Mouse (Mus musculus) lung, postnatal 10 days (tissue): ENCODE data around the gene Cntnap1.
"Not testable (repeated sequence)": the region's sequence is repeated elsewhere in the genome, so short reads cannot be mapped to it uniquely, and the experiment has no call there.

Source experiments
- DNase-seq: peaks from one replicate; pipeline ENCODE4 v3.0.0; 2021

Gene Cntnap1

GRCm38 (mm10) chr11:101170354-101170810 lies at the start of gene Cntnap1:
Gene Cntnap1 (plus strand): TSS chr11:101170523.
- DNase-seq, result peak; percentile 81

DNA sequence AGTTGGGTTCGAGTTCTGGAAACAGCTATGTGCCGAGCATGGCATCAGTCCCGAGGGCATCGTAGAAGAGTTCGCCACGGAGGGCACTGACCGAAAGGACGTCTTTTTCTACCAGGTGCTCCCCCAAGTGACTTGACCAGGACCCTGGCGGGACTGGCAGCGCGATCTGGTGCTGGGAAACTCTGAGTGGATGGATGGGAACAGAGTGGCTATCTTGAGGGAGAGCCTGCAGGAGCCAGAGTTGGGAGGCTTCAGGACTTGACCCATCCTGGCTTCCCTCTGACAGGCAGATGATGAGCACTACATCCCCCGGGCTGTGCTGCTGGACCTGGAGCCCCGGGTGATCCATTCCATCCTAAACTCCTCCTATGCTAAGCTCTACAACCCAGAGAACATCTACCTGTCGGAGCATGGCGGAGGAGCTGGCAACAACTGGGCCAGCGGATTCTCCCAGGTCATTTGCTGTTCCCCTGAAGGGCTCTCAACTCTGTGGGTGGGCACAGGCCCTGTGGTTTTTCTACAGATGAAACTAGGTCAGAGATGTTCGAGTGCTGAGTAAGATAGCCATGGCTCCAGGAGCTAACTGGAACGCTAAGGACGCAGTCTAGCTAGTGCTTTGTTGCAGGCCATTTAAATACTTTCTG lies 49.7 kb upstream of the Cntnap1 start:
- DNase-seq, result no peak

DNA sequence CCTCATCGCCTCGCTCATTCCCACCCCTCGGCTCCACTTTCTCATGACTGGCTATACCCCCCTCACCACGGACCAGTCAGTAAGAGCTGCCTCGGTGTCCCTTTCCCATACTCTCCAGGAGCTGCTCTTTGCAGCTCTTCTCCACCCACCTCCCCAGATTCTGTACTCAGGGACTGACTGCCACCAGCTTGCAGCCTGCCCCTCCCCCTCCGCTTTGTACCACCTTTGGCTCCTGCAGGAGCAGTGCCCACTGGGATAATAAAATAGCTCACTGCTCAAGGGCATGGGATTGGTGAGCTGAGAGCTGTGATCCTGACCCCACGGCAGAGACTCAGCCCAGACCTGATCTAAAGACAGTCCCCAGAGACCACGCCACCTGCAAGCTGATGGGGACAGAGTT lies 45.8 kb upstream of the Cntnap1 start:
- not testable (repeated sequence) for DNase-seq

DNA sequence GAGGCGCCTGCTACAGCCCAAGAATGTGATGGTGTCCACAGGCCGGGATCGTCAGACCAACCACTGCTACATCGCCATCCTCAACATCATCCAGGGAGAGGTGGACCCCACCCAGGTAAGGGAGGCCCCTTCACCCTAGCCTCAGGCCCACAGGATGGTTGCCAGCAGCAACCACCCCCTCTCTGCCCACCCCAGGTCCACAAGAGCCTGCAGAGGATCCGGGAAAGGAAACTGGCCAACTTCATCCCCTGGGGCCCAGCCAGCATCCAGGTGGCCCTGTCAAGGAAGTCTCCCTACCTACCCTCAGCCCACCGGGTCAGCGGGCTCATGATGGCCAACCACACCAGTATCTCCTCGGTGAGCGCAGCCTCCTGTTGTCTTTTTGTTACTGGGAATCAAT lies 45.3 kb upstream of the Cntnap1 start:
- not testable (repeated sequence) for DNase-seq

- no peak for DNase-seq
Measured at GRCm38 (mm10) chr11:101127075-101127474, 43.2 kb upstream of the Cntnap1 start.

DNA sequence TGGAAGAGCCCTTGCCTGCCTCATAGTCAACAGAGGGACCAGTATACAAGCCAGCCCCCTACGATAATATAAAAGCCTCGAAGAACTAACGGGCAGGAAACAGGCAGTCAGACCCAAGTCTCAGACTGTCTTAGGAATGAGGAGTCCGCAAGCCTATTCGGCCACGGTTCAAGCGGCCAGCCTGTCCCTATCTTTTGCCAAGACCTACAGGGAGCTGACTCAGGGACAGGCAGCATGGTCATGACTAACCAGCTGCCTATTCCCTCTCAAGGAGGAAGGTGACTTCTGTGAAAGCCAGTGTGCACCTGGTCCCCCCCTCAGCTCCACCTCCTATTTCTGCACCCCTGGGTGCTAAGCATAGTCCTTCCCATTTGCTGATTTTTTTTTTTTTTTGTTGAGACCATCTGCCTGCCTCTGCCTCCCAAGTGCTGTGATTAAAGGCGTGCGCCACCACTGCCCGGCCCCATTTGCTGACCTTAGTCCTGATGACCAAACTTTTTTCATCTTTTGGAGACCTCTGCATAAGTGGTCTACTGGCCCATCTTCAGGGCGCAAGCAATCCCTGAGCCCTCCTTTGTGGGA lies 41.2 kb upstream of the Cntnap1 start:
- no peak for DNase-seq

- DNase-seq, result peak; percentile 48
Measured at GRCm38 (mm10) chr11:101130056-101130756, 40.1 kb upstream of the Cntnap1 start.

DNA sequence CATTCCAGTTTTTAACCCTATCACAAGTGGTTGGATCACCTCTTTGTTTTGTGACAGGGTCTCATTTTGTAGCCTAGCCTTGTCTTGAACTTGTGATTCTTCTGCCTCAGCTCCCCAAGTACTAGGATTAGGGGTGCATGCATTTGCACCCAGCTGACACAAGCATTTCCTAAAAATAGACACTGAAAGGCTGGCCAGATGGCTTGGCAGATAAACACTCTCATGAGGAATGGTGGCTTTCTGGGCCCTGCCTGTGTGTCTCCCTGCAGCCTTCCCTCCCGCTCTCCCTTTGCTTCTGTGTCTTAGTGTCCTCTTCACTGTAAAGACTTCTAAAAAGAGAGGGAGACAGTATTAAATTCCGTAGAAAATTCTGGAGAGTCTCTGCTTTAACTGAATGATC lies 39.1 kb upstream of the Cntnap1 start:
- no peak for DNase-seq

DNA sequence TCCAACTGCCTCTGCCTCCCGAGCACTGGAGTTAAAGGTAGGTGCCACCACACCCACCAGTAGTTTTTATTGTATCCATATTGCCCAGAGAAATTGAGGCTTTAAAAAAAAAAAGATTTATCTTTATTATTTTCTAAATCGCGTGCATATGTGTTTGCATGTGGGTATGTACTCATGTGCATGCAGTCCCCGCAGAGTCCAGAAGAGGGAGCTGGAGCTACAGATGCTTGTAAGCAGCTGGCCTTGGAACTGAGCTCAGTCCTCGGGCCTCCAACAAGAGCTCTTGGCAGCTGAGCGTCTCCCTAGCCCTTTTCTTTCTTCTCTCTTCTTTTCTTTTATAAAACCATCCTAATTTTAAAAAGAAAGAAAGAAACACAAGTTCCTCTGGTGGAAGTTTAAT lies 38.6 kb upstream of the Cntnap1 start:
- peak; percentile 51 for DNase-seq

DNA sequence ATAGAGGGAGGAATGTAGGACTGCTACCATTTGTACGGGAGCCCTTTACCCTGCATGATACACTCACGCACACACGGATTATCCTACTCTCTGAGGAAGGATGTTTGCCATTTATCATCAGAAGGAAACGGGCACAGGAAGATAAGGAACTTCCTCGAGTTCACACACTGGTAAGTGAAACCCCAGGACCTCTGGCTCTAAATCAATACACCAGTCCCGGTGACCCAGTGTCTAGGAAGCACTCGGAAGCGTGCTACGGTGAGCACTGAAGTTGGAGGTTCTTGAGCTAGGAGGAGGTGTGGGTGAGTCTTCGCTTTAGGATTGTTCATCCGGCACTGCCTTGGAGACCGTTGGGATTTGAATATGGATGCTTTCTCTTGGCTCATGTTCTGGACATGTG lies 37.3 kb upstream of the Cntnap1 start:
- no peak for DNase-seq

DNA sequence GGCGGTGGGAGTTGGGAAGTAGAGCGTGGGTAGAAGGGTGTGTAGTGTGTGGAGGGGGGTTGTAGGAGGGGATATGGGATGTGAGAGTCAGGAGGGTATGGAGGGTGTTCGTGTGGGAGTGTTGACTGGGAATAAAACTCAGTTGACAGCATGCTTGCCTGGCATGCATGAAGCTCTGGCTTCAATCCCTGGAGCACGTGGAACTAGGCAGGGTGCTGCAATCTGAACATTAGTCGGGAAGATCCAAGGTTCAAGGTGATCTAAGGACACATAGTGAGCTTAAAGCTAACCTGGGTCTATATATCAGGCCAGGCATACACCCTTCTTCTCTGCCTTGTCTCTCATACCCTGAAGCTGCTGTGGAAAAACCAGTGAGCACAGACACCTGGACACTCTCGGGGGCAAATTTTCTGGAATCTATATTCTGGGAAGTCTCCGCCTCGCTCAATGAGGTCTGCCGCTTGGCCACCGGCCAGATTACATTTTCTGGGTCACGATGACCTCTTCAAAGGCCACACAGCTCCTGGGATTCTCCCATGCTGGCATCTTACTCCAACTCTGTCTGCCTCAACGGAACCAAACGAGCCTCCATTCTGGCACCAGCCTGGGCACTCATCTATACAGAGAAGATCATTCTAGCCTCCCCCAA lies 36.0 kb upstream of the Cntnap1 start:
- no peak for DNase-seq

GRCm38 (mm10) chr11:101137000-101137399 lies 33.3 kb upstream of the Cntnap1 start:
- DNase-seq, result no peak

DNA sequence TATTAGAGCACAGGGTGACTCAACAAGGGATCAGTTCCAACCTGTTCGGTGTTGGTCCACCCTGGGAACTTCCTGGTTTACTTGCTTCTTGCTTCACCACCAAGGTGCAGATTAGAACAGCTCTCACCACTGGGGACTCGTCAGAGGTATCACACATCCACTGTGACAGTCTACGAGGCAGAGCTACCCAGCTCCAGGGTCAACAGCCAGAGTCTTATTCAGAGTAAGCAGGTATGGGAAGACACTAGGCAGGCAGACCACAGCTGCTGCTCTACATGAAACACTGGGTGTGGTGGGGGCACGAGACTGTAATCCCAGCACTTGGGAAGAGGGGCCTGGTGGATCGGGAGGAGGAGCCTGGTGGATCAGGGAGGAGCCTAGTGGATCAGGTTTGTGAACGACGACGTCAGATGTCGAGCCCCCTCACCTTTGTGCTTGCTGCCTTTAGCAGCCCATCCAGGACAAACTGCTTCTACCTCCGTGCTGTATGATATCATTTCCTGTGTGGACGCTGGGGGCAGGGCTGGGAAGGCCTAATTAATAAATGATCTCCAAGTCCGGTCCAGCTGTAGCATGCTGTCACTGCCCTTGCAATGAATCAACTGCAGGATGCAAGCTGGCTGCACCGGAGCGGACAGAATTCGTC lies 31.7 kb upstream of the Cntnap1 start:
- DNase-seq, result peak; percentile 69

- peak; percentile 58 for DNase-seq
Measured at GRCm38 (mm10) chr11:101140164-101140819, 30.0 kb upstream of the Cntnap1 start.

- DNase-seq, result no peak
Measured at GRCm38 (mm10) chr11:101141088-101141487, 29.2 kb upstream of the Cntnap1 start.

GRCm38 (mm10) chr11:101142215-101142967 lies 27.9 kb upstream of the Cntnap1 start:
- no peak for DNase-seq

DNA sequence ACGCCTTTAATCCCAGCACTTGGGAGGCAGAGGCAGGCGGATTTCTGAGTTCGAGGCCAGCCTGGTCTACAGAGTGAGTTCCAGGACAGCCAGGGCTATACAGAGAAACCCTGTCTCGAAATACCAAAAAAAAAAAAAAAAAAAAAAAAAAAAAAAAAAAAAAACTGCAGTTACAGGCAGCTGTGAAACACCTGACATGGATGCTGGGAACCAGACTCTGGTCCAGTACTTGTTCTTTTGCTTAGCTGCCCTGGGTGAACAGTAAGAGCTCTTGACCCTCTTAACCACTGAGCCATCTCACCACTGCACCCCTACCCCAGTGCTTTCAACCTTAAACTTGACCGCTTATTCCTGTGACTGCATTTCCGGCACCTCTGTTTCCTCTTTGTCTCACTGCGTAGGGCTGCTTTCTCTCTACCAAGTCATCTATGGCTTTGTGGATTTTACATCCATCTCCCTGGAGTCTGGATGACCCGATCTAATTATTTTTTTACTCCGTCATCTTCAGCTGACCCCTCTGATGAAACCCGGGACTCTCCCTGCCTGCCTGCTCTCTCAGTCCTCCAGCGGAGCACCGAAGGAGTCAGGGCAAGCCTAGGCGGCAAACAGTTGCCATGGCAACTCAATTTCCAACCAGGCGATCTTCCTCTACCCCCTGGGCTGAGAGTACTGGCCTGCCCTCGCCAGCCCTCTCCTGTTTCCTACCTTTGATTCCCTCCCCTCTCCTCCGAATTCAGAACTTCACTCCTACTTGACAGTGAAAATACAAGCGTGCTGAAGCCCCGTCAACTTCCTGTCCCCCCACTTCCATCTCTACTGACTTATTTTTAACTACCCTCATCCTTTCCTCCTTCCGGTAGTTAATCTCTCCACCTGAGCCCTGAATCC lies 26.7 kb upstream of the Cntnap1 start:
- DNase-seq, result no peak

- DNase-seq, result no peak
Measured at GRCm38 (mm10) chr11:101146377-101146776, 23.9 kb upstream of the Cntnap1 start.

- DNase-seq, result no peak
Measured at GRCm38 (mm10) chr11:101148751-101149150, 21.6 kb upstream of the Cntnap1 start.
